Mouse (Mus musculus): ENCODE results near the gene Psd. TPM values are rescaled to one million over a fixed set of nuclear protein-coding genes. Genes with fewer than 3 reads are reported as not detected.

Gene Psd
- polyA plus RNA-seq (2015; fragmentation: Nextera tagmentation; extraction: Ambion mirVana) = 4.1 and 5.1 TPM in 2 replicates

DNA sequence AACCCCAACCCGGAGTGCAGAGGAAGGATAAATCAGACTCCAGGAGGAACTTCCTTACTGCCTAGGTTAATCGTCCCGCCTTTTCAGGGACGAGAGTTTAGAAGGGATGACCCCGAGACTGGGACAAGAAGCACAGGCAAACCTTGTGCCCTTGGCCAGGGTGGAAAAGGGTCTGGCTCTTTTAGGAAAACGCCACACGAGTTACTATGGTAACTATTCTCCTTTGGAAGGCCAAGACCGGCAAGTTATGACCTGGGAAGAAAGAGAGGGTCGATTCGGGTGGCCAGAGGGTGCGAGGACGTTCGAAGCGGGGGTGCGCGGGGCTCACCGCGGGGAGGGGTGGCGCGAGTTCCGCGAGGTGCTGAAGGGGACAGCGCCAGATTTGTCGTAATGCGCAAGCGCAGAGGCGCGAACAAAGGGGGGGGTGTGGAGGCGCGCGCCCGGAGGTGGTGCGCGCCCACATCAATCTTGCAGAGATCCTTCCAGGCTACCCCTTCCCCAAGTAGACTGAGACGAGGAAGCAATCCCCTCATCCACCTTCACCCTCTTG is at the start of gene Psd:
Gene Psd (minus strand): TSS at position 401 of the 550 bp plus-strand sequence.
- peaks cover 52% of the 10 kb centered on the region for H3K27me3 ChIP-seq (ENCODE audit: control insufficient read depth, insufficient read depth, low read length)

DNA sequence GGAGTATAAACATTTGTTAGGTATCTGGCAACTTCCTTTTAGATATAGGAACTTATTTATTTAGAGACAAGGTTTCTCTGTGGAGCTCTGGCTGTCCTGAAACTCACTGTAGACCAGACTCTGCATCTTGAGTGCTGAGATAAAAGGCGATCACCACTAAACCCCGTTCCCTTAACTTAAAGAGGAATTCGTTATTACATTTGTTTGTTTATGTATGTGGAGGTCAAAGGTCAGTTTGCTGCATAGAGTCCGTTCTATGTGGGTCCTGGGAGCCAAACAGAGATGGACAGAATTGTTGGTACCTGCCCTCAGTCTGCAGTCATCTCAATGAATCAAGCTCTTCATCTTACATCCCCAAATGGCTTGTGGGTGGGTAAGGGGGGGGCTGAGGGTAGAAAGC is 48.9 kb upstream of the Psd start:
- H3K9me3 ChIP-seq (replicated peaks; ENCODE audit: control insufficient read depth, low read length) = no peaks in the 10 kb centered on the region
- no peak overlapping the region for H3K27ac ChIP-seq (ENCODE audit: low read length)
- H3K4me3 ChIP-seq (ENCODE audit: low read length) = no peak overlapping the region
- 46% methylated on average over 4 of the region's 4 CpGs for WGBS
- no peak overlapping the region for H3K4me2 ChIP-seq (ENCODE audit: low read depth, low read length)
- H3K27me3 ChIP-seq (ENCODE audit: control insufficient read depth, insufficient read depth, low read length) = no peaks in the 10 kb centered on the region
- peaks cover 30% of the 10 kb centered on the region for H3K36me3 ChIP-seq (ENCODE audit: control insufficient read depth, insufficient read depth)
- peaks cover 2% of the 10 kb centered on the region; the same call in 1 of the 2 replicates for H3K4me1 ChIP-seq (ENCODE audit: control insufficient read depth, insufficient read depth, low read length)
- ATAC-seq (replicated peaks; ENCODE audit: extremely low read depth, insufficient read depth, low FRiP score) = no peak
- H3K9ac ChIP-seq (ENCODE audit: low read length) = no peak overlapping the region

More for the DNA sequence above, at the start of gene Psd:
- peaks cover 10% of the 10 kb centered on the region; the same call in 1 of the 2 replicates for H3K36me3 ChIP-seq (ENCODE audit: control insufficient read depth, insufficient read depth)
- peak within 1 kb of the TSS; percentile 78 for H3K4me3 ChIP-seq (ENCODE audit: low read length)
- no peaks in the 10 kb centered on the region for H3K9me3 ChIP-seq (replicated peaks; ENCODE audit: control insufficient read depth, low read length)
- 1% methylated on average over 35 of the region's 35 CpGs for WGBS
- H3K4me1 ChIP-seq (ENCODE audit: control insufficient read depth, insufficient read depth, low read length) = peaks cover 15% of the 10 kb centered on the region
- no peak for ATAC-seq (replicated peaks; ENCODE audit: extremely low read depth, insufficient read depth, low FRiP score)
- peak within 1 kb of the TSS; percentile 75 for H3K4me2 ChIP-seq (ENCODE audit: low read depth, low read length)
- peak within 1 kb of the TSS; percentile 91 for H3K27ac ChIP-seq (ENCODE audit: low read length)
- H3K9ac ChIP-seq (ENCODE audit: low read length) = peak within 1 kb of the TSS; percentile 83

DNA sequence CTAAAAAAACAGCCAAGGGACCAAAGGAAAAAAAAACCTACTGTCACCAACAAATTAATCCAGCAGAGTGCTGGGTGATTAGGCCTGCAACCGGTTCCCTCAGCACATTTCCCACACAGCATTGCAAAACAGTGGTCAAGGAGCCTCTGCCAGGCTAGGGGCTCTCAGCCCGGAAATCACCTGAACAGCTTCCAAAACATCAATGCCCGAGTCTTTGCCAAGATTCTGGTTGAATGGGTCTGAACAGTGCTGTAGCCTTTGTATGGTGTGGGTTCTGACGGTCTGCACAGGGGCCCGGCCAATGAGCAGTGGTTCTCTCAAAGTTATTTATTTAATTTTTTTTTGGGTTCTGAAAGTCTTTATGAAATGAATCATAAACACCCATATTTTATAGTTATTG is 48.5 kb upstream of the Psd start:
- peaks cover 28% of the 10 kb centered on the region for H3K36me3 ChIP-seq (ENCODE audit: control insufficient read depth, insufficient read depth)
- no peaks in the 10 kb centered on the region for H3K27me3 ChIP-seq (ENCODE audit: control insufficient read depth, insufficient read depth, low read length)
- no peak overlapping the region for H3K9ac ChIP-seq (ENCODE audit: low read length)
- 60% methylated on average over 5 of the region's 5 CpGs for whole genome bisulfite sequencing
- no peak overlapping the region for H3K4me2 ChIP-seq (ENCODE audit: low read depth, low read length)
- peaks cover 2% of the 10 kb centered on the region; the same call in 1 of the 2 replicates for H3K4me1 ChIP-seq (ENCODE audit: control insufficient read depth, insufficient read depth, low read length)
- no peak overlapping the region for H3K4me3 ChIP-seq (ENCODE audit: low read length)
- no peak for ATAC-seq (replicated peaks; ENCODE audit: extremely low read depth, insufficient read depth, low FRiP score)
- H3K27ac ChIP-seq (ENCODE audit: low read length) = no peak overlapping the region
- H3K9me3 ChIP-seq (replicated peaks; ENCODE audit: control insufficient read depth, low read length) = no peaks in the 10 kb centered on the region

DNA sequence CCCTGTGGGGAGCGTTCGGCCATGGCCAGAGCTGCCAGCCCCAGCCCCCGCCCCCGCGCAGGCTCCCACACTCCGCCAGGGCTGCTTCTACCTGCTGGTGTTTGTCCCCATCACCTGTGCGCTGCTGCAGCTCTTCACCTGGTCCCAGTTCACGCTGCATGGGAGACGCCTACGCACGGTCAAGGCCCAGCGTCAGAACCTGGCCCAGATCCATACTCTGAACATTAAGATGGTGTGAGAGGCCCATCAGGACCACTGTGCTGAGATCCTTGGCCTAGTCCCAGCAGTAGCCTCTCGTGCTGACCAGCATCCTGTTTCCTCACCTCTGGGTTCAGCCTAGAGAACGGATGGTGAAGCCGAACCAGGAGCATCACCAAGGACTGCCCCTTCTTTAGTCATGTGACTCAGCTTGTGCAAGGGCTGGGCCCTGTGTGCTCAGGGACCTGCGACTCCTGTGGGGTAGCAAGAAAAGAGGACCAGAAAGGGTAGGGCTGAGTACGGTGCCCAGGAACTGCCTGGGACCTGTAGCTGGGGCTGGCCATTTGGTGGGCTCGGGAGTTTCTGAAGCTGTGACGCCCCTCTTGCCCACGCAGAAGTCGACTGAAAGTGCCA is 47.6 kb upstream of the Psd start:
- peaks cover 20% of the 10 kb centered on the region for H3K36me3 ChIP-seq (ENCODE audit: control insufficient read depth, insufficient read depth)
- no peak overlapping the region for H3K27ac ChIP-seq (ENCODE audit: low read length)
- 58% methylated on average over 21 of the region's 21 CpGs for WGBS
- H3K27me3 ChIP-seq (ENCODE audit: control insufficient read depth, insufficient read depth, low read length) = no peaks in the 10 kb centered on the region
- ATAC-seq (replicated peaks; ENCODE audit: extremely low read depth, insufficient read depth, low FRiP score) = peak; percentile 16; the same call in 1 of the 2 replicates
- H3K4me1 ChIP-seq (ENCODE audit: control insufficient read depth, insufficient read depth, low read length) = peaks cover 2% of the 10 kb centered on the region; the same call in 1 of the 2 replicates
- no peaks in the 10 kb centered on the region for H3K9me3 ChIP-seq (replicated peaks; ENCODE audit: control insufficient read depth, low read length)
- no peak overlapping the region for H3K4me3 ChIP-seq (ENCODE audit: low read length)
- no peak overlapping the region for H3K9ac ChIP-seq (ENCODE audit: low read length)
- no peak overlapping the region for H3K4me2 ChIP-seq (ENCODE audit: low read depth, low read length)

DNA sequence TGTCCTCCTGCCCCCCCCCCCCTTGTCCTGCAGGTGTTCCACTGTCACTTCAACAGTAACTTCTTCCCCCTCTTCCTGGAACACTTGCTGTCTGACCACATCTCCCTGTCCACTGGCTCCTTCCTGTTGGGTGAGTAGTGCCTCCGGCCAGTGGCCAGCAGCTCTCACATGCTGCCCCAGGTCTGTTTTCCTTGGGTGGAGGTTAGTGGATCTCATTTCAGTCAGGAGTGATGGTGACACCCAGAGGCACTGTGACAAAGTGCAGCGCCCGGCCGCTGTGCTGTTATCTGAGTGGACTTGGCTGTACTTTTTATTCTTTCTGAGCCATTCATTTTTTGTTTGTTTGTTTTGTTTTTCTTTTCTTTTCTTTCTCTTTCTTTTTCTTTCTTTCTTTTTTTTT is 42.2 kb upstream of the Psd start:
- no peaks in the 10 kb centered on the region for H3K4me1 ChIP-seq (ENCODE audit: control insufficient read depth, insufficient read depth, low read length)
- H3K27ac ChIP-seq (ENCODE audit: low read length) = no peak overlapping the region
- no peak overlapping the region for H3K4me2 ChIP-seq (ENCODE audit: low read depth, low read length)
- ATAC-seq (replicated peaks; ENCODE audit: extremely low read depth, insufficient read depth, low FRiP score) = peak; percentile 67
- H3K27me3 ChIP-seq (ENCODE audit: control insufficient read depth, insufficient read depth, low read length) = no peaks in the 10 kb centered on the region
- no peak overlapping the region for H3K9ac ChIP-seq (ENCODE audit: low read length)
- H3K9me3 ChIP-seq (replicated peaks; ENCODE audit: control insufficient read depth, low read length) = no peaks in the 10 kb centered on the region
- 8% methylated on average over 4 of the region's 4 CpGs for WGBS
- H3K36me3 ChIP-seq (ENCODE audit: control insufficient read depth, insufficient read depth) = no peaks in the 10 kb centered on the region
- H3K4me3 ChIP-seq (ENCODE audit: low read length) = no peak overlapping the region

DNA sequence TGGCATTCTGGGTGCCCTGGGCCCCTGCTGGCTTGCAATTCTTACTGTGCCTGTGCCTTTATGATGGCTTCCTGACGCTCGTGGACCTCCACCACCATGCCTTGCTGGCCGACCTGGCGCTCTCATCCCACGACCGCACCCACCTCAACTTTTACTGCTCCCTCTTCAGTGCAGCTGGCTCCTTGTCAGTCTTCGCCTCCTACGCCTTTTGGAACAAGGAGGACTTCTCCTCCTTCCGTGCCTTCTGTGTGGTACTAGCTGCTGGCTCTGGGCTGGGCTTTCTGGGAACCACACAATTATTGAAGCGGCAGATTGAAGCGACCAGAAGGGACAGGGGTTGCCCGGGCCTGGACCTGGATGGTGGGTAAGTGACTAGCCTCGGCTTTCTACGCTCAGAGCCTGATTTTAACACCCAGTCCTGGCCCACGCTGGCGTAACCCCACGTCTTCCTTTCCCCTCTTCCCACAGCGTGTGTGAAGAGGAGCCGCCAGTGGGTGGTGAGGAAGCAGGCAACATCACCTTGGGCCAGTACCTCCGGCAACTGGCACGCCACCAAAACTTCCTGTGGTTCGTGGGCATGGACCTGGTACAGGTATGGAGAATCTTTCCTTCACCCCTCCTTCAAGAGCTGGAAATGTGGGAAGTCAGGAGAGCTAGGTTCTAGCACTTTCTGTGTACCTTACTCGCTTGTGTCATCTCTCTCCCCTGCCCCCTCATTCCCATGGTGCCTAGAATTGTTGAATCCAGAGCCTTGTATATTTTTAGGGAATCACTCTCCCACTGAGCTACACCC is 41.0 kb upstream of the Psd start:
- no peak overlapping the region for H3K27ac ChIP-seq (ENCODE audit: low read length)
- no peaks in the 10 kb centered on the region for H3K36me3 ChIP-seq (ENCODE audit: control insufficient read depth, insufficient read depth)
- no peaks in the 10 kb centered on the region for H3K9me3 ChIP-seq (replicated peaks; ENCODE audit: control insufficient read depth, low read length)
- 79% methylated on average over 23 of the region's 23 CpGs for WGBS
- H3K4me2 ChIP-seq (ENCODE audit: low read depth, low read length) = no peak overlapping the region
- no peaks in the 10 kb centered on the region for H3K27me3 ChIP-seq (ENCODE audit: control insufficient read depth, insufficient read depth, low read length)
- H3K9ac ChIP-seq (ENCODE audit: low read length) = no peak overlapping the region
- no peaks in the 10 kb centered on the region for H3K4me1 ChIP-seq (ENCODE audit: control insufficient read depth, insufficient read depth, low read length)
- no peak for ATAC-seq (replicated peaks; ENCODE audit: extremely low read depth, insufficient read depth, low FRiP score)
- no peak overlapping the region for H3K4me3 ChIP-seq (ENCODE audit: low read length)

DNA sequence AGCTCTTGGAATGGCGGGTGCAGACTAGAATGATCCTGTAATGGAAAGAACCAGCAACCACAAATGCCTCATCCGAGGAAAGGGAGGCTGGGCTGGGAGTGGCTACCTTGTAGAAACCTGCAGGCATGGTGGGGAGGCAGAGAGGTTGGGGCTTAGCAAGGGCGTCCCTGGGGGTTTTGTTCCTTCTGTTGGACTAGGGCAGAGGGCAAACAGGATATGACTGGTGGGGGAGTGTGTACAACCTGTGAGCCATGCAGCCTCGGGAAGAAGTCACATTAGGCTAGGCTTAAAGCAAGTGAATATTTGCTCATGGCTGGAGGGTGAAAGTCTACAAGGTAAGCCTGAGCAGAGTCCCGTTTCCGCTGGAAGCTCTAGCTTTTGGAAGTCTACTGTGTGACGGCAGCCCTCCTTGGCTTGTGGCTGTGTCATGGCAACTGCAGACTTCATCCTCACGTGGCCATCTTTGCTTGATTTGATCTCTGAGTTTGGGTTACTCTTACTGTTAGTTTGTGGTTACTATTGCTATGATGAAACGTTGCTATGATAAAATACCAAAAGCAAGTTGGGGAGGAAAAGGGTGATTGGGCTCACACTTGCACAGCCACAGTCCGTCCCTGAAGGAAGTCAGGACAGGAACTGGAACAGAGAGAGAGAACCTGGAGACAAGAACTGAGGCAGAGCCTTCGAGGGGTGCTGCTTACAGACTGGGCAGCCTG is 36.5 kb upstream of the Psd start:
- no peak overlapping the region for H3K9ac ChIP-seq (ENCODE audit: low read length)
- H3K4me1 ChIP-seq (ENCODE audit: control insufficient read depth, insufficient read depth, low read length) = no peaks in the 10 kb centered on the region
- H3K27me3 ChIP-seq (ENCODE audit: control insufficient read depth, insufficient read depth, low read length) = no peaks in the 10 kb centered on the region
- H3K4me2 ChIP-seq (ENCODE audit: low read depth, low read length) = no peak overlapping the region
- no peak overlapping the region for H3K4me3 ChIP-seq (ENCODE audit: low read length)
- no peak overlapping the region for H3K27ac ChIP-seq (ENCODE audit: low read length)
- no peaks in the 10 kb centered on the region for H3K36me3 ChIP-seq (ENCODE audit: control insufficient read depth, insufficient read depth)
- ATAC-seq (replicated peaks; ENCODE audit: extremely low read depth, insufficient read depth, low FRiP score) = no peak
- 73% methylated on average over 11 of the region's 11 CpGs for WGBS
- no peaks in the 10 kb centered on the region for H3K9me3 ChIP-seq (replicated peaks; ENCODE audit: control insufficient read depth, low read length)

DNA sequence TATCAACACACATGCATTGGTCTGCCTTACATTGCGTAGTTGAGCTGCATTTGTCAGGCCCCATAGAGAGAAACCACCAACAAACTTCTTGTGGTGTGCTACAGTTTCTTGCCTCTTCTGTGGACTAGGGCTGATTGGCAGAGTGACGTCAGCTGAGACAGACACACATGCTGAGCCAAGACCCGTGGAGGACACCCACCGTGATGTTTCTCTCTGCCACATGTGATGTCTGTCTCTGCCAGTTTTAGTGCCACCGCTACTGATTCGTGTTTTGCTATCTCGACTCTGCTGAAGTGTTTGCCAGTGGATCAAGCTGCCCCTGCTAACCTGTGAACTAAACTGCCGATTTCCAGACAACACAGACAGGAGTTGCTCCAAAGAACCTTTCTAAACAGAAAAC is 35.1 kb upstream of the Psd start:
- H3K4me2 ChIP-seq (ENCODE audit: low read depth, low read length) = no peak overlapping the region
- 0 out of 2 replicates have a peak, but pooled peaks cover 5% of the 10 kb centered on the region for H3K27me3 ChIP-seq (ENCODE audit: control insufficient read depth, insufficient read depth, low read length)
- peaks cover under 1% of the 10 kb centered on the region; the same call in 1 of the 2 replicates for H3K4me1 ChIP-seq (ENCODE audit: control insufficient read depth, insufficient read depth, low read length)
- H3K9ac ChIP-seq (ENCODE audit: low read length) = no peak overlapping the region
- H3K27ac ChIP-seq (ENCODE audit: low read length) = no peak overlapping the region
- no peak for ATAC-seq (replicated peaks; ENCODE audit: extremely low read depth, insufficient read depth, low FRiP score)
- H3K9me3 ChIP-seq (replicated peaks; ENCODE audit: control insufficient read depth, low read length) = no peaks in the 10 kb centered on the region
- no peaks in the 10 kb centered on the region for H3K36me3 ChIP-seq (ENCODE audit: control insufficient read depth, insufficient read depth)
- 69% methylated on average over 8 of the region's 8 CpGs for WGBS
- H3K4me3 ChIP-seq (ENCODE audit: low read length) = no peak overlapping the region
